Mouse (Mus musculus): Measurements from ENCODE around the gene 1700012B07Rik.

The 1700012B07Rik gene

DNA sequence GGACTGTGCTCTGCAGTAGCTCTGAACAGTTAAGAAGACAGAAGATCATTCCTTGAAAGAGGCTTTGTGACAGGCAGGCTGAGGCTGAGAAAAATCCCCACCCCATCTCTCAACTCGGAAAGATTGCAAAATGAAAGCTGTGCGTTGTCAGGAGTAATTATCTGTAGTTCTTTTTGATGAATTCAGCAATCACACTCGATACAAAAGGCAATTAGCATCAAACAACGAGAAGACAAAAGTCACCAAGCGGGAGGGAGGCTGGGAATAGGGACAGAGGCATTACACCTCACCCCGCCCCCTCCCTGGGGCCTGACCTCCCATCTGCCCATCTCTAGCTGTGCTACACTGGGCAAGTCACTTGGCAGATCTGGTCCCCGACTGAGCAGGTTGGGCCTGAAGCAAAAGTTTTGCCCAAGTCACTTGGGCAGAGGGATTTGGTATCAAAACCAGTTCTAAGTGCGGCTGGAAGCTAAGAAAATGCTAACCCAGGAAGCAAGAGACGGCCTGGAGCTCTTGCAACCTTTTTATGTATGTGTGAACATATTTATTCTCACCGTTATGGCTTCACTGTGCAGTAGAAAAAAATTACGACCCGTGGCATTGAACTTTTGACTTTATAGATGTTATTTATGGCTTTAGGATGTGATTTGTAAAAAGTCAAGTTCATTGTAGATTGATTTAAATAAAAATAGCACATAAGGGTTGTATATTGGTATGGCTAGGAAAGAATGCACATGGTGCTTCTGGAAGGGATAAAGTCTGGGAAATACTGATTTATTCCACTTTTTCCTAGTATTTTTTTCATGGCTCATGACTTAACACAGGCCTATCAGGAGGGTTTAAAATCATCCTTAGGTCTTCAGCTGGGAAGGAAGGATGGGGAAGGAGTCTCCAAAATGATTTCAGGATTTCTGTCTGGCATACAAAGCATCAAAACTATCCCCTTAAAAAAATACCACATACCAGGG lies 75.9 kb downstream of the 1700012B07Rik start:
- DNase-seq (ENCODE audit: low read depth, low spot score) = peak; percentile 10

DNA sequence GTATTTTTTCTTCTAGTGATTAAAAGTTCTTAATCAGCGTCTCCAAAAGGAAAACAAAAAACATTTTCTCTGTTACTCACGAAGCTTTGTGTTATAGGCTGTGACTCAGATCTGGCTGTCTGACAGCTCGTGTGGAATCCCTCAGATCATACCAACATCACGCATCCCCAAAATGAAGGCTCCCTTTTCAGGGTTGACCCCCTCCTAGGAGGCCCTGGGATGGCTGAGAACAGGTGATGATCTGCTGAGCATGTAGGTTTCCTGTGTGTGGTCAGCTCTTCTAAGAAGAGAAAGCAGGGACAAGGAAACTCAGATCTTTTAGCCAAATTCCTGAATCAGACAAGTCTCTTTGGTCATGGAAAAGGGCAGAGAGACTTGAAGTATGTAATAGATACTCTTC lies 82.6 kb downstream of the 1700012B07Rik start:
- DNase-seq (ENCODE audit: low read depth, low spot score) = no peak

DNA sequence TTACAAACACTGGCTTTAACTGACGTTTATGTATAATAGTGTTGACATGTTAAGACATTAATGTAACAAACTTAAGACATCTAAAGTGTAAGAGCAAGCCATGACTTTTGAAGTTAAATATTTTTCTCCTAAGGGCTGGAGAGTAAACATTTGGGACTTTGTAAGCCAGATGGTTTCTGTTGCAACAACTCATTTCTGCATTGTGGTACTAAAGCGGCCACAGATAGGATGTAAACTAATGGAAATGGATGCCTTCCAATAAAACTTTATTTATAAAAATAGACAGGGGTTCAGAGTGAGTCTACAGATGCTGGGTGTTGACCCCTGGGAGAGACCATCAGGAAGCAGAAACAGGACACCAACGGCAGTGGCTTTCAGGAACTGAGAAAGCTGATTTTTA lies 89.9 kb downstream of the 1700012B07Rik start:
- DNase-seq (ENCODE audit: low read depth, low spot score) = no peak

Data from R1 (cell line).